Mouse (Mus musculus) cerebellum, postnatal 4 days (tissue): ENCODE data around the gene 2310034C09Rik.
"Not testable (repeated sequence)": the region's sequence is repeated elsewhere in the genome, so short reads cannot be mapped to it uniquely, and the experiment has no call there.

Experiments used
- DNase-seq, 2 experiments: peaks; one replicate each; pipeline ENCODE4 v3.0.0; 2022; ENCODE audit warnings: low spot score in 2 of 2, mixed read lengths in 1 of 2

The 2310034C09Rik gene

GRCm38 (mm10) chr16:88758547-88758946 is at the start of gene 2310034C09Rik:
Gene 2310034C09Rik, plus strand, starts transcription at chr16:88758847.
- DNase-seq, result not testable (repeated sequence)

DNA sequence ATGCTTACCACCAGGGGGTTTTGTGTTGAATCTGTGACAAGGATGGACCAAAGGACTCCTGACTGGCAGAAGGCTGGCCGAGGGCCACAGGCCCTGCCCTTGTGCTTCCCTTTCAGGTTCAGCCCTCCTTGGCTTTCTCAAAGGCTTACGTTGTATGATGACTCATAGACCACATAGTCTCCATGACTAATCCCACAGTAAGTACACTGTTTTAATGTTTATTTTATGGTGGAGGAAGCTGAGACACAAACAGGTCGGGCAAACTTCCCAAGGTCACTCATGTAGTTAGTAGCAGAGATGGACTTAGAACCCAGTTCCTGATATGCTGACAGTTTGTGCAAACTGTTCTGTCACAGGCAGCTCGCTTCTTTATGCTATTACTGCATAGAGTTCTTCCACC is 47.9 kb upstream of the 2310034C09Rik start:
- no peak for DNase-seq

GRCm38 (mm10) chr16:88711245-88711644 is 47.4 kb upstream of the 2310034C09Rik start:
- DNase-seq, result no peak

- DNase-seq, result no peak
These were observed 42.1 kb upstream of the 2310034C09Rik start for GRCm38 (mm10) chr16:88716549-88716948.

DNA sequence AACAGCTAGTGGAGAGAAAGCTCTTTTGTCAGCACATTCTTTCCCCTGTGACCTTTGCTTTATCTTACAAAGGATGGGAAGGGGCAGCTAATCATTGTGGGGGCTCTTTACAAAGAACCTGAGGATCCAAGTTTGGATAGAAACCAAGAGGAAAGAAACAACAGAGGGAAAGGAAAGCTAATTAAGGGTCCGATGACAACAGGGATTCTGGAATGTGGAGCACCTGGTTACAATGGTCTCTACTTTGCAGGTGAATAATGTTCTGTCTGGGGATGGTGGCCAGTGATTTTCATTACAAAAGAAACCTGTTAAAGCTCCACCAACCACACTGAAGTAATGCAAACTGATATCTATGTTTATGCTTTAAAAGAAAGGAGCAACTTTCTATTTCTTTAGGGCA is 38.6 kb upstream of the 2310034C09Rik start:
- DNase-seq, result no peak

GRCm38 (mm10) chr16:88728812-88729275 is 29.8 kb upstream of the 2310034C09Rik start, which contains the start of gene Krtap13-1:
Gene Krtap13-1, plus strand, starts transcription at chr16:88728862.
- DNase-seq, result peak in 1 of 2 experiments; percentile 39

DNA sequence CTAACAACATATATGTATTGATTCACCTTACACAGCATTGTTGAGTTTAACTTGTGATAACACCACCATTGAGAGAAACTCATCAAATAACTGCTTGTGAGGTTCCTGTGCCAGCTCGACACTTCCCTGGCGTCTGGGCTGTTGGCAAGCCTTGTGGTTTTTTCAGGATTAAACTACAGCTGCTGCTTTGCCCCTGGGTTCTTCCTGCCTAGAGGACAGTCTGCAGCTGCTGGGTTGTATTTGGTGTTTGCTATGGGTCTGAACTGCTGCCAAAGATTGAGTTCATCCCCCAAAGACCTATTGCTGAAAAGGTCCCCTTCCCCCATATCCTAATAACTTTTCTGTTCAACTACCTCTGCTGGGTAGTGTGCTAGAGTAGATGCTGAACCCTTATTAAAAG is 23.3 kb upstream of the 2310034C09Rik start:
- peak in 1 of 2 experiments; percentile 11 for DNase-seq

DNA sequence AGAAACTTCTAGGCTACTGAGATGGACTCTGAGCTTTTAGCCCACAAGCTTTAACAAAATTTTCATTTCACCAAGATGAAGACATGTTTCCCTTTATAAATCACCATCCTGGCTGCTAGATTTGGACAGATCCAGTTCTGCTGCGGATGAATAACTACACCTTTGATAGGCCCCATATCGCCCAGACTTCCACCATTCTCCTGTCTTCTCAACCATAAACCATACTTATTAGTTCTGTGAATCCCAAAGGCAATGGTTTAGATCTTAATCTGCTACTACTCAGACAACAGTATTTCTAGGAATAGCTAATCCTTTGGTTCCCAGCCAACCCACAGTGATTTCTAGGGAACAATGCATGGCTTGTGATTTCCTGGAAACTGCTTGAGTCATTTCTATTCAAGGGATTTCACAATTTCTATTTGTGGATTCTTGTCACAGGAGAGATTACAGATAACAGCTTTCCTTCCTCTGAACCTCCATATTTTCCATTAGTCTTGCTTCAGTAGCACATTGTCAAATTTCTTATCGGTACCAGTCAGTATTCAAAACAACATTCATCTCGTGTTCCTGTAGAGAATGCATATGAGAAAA is 13.8 kb upstream of the 2310034C09Rik start:
- no peak for DNase-seq

DNA sequence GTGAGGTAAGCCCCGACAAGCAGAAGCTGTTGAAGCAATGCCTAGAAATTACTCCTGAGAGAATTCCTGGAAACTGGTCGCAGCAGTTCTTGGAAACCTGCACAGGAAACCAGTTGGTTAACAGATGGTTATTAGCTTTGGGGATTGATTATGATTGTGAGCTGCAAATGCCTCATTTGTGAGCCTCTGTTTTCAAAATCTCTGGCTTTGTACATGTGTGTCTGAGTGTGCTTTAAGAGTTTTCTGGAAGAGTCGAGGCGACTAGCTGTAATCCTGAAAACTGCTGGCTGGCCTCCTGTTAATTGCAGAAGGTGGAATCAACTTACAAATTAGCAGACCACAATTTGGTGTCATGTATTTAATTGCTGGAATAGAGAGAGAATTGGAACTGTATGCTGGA is 10.7 kb upstream of the 2310034C09Rik start:
- DNase-seq, result no peak

DNA sequence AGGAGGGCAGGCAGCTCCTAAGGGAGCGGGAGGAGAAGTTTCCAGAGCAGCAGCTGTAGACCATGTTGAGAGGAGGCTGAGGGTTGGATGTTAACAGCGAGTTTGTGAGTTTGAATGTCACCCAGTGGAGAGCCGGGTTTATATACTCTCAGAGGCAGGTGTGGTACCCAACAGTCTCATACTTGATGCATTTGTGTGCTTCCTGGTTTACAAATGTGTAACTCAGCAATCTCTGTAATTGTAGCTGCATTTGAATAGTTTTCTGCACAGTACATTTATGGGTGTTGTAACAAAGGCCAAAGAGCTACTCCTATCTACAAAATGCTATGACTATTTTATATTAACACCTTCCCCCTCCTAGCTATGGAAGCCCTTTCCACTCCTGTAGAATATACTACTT is 7.1 kb upstream of the 2310034C09Rik start, which contains the start of gene Krtap13:
Krtap13 (minus strand) TSS at position 101 of the 400 bp plus-strand sequence.
- DNase-seq, result not testable (repeated sequence)

DNA sequence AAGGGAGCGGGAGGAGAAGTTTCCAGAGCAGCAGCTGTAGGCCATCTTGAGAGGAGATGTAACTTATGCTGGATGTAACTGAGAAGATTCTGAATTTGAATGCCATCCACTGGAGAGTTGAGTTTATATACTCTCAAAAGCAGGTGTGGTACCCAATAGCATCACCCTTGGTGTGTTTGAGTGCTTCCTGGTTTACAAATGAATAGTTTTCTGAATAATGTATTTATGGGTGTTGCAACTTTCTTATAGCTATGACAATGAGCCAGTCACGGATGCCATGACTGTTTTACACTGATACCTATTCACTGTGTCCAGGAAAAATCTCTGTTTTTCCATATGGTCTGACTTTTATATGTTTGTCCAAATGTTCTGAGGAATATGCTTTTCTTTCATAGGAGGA is 15.5 kb downstream of the 2310034C09Rik start, which contains the start of gene 2310057N15Rik:
2310057N15Rik (minus strand) TSS at position 101 of the 400 bp plus-strand sequence.
- DNase-seq, result no peak

GRCm38 (mm10) chr16:88777596-88777995 is 18.9 kb downstream of the 2310034C09Rik start, which contains the start of gene Gm5965:
Gene Gm5965, plus strand, starts transcription at chr16:88777896.
- DNase-seq, result no peak

- peak in 1 of 2 experiments; percentile 46 for DNase-seq
These were observed 28.1 kb downstream of the 2310034C09Rik start for GRCm38 (mm10) chr16:88786786-88787185.
